Mouse (Mus musculus): ENCODE results near the gene Uggt2.
"Not testable (repeated sequence)": the region's sequence is repeated elsewhere in the genome, so short reads cannot be mapped to it uniquely, and the experiment has no call there.

Uggt2 gene

GRCm38 (mm10) chr14:119037076-119037683 is 62.0 kb downstream of the Uggt2 start:
- DNase-seq (ENCODE audit: low read depth, low spot score), result no peak

GRCm38 (mm10) chr14:119027675-119028253 is 71.5 kb downstream of the Uggt2 start:
- DNase-seq (ENCODE audit: low read depth, low spot score), result no peak

DNA sequence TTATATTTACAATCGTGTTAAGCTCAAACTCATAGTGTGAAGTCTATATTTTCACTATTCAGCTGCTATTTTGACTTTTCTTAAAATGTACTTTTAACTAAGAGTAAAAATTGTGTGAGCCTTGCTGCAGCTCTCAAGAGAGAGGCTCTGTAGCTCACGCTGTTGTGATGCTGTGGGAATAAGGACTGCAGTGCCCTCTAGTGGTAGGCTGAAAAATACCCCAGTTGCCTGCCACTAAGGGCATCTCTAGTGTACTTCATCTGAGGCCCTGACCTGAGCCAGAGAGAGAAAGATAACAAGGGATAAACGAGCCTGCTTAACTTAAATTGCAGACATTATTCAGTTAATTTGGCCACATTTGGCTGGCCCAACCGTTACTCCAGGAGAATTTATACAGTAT is 72.1 kb downstream of the Uggt2 start:
- DNase-seq (ENCODE audit: low read depth, low spot score), result peak; percentile 73

GRCm38 (mm10) chr14:119025889-119026288 is 73.3 kb downstream of the Uggt2 start:
- DNase-seq (ENCODE audit: low read depth, low spot score), result no peak

- no peak for DNase-seq (ENCODE audit: low read depth, low spot score)
Observed at GRCm38 (mm10) chr14:119013549-119013948, 85.7 kb downstream of the Uggt2 start.

DNA sequence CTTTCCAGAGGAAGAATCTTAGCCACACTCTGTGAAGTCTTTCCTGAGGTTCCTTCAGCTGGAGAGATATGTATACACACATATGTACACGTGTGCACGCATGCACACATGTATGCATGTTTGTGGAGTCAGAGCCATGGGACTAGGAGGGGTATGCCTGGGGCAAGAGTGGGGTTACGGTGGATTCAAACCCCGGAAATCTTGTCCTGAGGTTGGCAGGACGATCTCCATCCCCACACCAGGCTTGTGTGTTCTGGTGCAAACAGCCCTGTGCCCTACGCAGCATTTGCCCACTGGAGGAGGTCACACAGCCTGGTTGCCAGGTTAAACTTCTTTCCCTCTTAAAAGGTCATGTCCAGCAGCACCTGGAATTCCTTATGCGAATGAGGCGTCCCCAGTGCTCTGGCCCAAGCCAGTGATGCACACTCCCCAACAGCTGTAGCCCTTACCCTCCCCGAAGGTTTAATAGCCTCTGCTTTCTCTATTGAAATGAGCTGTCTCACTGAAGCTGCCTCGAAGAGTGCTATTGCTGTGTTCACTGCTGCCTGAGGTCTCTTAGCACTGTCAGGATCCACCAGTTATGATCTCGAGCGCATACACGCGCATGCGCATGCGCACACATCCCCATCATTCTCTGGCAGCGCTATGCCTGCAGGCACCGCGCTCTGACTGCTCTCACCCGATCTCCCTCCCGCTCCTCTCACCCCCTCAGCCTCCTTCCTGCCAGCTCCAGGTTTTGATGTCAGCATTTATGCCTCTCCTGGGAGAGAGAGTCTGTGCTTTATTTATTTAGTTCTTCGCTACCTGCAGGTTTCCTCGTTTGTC is 86.4 kb downstream of the Uggt2 start:
- DNase-seq (ENCODE audit: low read depth, low spot score), result peak; percentile 48

GRCm38 (mm10) chr14:119009531-119009930 is 89.7 kb downstream of the Uggt2 start:
- no peak for DNase-seq (ENCODE audit: low read depth, low spot score)

DNA sequence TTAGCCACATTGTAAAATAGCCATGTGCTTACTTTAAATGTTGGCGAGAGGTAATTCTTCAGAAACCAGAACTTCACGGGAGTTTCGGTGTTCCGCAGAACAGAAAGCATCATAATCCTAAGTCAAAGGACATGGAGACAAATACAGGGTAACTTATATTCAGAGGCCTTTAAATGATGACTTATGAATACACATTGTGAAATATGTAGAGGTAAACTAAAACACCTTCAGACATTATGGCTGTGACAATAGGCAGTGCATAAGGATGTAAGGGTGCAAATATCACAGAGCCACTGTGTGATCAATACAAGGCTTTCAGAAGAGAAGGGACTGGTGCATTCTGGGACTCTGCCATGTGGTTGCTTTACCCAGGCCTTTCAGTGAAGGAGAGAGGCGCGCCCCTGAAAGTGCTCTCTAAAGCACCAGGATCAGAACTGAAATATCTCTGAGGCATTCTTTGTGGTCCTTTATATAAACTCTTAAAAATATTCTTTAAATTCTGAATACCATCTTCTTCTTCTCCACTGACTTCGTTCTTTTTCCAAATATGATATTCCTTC is 91.1 kb downstream of the Uggt2 start:
- DNase-seq (ENCODE audit: low read depth, low spot score), result no peak

DNA sequence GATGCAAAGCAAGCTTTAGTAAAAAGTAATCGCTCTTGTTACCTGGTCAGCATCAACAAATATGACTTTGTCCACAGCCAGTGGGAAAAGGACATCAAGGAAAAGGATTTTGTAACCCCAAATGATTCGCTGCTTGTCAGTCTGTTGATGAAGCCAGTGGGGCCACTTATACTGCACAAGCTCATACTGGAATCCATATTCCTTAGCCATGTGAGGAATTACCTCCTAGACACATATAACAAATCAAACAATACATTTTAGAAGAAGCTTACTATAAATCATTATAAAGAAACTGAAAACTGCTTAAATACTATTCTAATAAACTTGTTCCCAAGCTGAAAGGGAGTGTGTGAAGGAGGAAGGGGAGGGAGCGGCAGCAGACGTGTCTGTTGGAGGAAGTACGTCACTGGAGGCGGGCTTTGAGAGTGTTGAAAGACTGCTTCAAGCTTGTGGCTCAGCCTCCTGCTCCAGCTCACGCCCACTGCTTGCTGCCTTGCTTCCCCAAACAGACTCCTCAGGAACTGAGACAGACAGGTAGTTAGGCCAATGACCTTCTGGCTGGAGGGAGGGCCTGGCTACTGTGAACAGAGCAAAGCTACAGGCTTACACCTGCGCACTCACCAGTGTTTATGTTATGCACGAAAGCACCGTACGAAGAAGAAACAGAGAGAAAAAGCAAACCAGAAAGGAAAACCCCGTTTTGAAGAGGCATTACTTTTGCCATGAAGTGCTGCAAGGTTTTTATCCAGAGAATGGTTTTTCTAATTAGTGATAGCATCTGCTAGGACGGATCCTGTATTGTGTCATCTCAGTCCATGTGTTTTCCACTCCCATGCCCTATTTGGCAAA is 91.9 kb downstream of the Uggt2 start:
- peak; percentile 99 for DNase-seq (ENCODE audit: low read depth, low spot score)

DNA sequence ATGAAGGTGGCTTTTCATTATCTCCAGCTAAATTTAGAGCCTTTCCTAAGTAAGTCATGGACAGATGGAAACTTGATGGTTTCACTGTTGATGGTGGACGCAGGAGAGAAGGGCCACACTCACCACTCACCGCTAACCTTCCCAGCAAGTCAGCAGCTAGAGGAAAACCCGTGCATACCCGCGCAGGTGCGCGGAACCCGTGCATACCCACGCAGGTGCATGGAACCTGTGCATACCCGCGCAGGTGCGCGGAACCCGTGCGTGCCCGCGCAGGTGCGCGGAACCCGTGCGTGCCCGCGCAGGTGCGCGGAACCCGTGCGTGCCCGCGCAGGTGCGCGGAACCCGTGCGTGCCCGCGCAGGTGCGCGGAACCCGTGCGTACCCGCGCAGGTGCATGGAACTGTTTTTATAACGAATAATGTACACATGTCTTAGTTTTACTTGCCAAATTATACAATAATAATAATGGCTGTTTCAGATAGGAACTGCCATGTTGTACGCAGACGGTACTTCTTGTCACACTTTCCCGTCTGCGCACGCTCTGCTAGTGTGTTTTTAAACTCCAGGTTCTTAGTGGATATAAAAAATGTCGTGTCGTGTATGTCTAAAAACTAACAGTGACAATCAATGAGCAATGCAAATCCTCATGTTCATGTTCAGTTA is 92.7 kb downstream of the Uggt2 start:
- DNase-seq (ENCODE audit: low read depth, low spot score), result no peak

- DNase-seq (ENCODE audit: low read depth, low spot score), result peak; percentile 57
Observed at GRCm38 (mm10) chr14:119005834-119006233, 93.4 kb downstream of the Uggt2 start.

DNA sequence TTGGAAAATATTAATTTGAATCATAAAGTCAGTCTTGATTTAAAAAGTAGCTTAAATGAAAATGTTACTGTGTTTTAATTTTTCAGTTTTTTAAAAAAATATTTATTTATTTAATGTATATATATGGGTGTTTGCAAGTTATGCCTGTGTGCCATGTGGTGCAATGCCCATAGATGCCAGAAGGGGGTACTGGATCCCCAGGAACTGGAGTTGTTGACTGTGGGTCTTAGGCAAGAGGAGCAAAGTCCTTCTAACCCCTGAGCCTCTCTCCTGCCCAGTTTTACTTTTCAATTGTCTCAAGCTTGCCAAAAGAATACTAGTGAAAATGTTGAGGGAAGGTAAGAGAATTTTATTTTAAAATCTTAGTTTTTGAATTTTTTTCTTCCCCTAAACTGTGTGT is 95.9 kb downstream of the Uggt2 start:
- DNase-seq (ENCODE audit: low read depth, low spot score), result no peak

GRCm38 (mm10) chr14:118995226-118995925 is 103.9 kb downstream of the Uggt2 start:
- DNase-seq (ENCODE audit: low read depth, low spot score), result no peak

DNA sequence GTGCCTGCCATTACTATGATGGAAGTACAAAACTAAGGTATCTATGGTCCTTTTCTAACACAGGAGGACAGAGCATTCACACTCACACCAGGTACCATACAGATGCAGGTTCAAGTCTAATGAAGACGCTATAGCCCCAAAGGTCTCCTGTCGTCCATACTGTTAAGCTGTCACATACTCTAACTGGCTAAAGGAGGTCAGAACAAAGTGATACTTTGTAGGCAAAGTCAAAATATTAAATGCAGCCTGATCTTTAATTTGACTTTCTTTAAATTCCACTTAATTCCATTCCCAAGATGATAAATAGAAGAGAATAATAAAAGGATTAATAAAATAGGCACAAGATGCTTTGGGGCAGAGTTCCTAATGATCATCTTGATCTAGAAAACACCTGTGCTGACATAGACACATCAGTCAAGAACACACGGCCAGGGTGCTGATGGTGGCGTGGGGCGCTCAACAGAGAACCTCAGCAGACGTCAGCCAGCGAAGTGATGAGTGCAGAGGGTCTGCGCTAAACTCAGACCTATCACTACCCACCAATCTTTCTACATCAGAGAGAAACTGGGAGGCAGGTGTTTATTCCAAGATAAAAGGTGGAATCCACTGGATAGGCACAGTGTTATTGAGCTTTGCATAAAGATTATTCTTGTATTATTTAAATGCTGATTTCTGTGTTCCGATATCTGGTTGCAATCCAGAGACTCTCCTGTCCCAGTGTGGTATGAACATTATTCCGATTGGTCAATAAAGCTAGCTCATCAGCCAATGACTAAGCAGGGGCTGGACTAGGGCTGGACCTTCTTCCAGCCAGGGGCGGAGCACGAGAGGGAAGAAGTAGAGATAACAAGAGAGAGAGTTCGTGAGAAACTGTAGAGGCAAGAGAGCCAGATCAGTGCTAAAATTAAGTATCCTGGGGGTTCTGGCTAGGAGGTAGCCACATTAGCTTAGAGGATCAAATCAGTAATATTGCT is 111.4 kb downstream of the Uggt2 start:
- no peak for DNase-seq (ENCODE audit: low read depth, low spot score)

DNA sequence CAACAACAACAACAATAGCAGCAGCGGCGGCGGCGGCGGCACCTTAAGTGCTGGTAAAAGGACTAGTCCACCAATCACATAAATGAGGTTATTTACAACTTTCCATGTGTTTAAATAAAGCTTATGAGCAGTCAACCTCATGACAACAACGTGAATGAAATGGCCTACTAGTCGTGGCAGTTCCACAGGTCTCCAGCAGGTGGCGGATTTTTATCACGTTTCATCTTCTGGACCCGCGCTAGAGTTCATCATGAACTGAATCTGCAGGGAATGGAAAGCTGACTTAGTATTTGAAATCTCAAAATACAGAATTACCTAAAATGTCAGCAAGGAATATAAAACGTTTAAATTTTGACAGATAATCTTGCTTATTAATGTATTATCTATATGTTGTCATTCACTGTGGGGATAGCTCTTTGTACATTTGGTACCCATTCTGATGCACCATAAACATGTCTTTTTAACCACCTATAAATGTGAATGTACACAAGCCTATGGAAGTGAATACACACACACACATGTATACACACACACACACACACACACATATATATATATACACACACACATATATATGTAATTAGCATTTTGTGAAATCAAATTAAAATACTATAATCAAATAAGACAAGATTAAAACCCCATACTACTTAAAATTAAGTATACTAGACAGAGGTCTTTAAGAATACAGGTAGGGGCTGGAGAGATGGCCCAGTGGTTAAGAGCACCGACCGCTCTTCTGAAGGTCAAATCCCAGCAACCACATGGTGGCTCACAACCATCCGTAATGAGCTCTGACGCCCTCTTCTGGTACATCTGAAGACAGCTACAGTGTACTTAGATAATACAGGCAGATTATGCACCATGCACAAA is 112.3 kb downstream of the Uggt2 start:
- DNase-seq (ENCODE audit: low read depth, low spot score), result peak; percentile 50

GRCm38 (mm10) chr14:118984161-118984560 is 115.1 kb downstream of the Uggt2 start:
- no peak for DNase-seq (ENCODE audit: low read depth, low spot score)

- no peak for DNase-seq (ENCODE audit: low read depth, low spot score)
Observed at GRCm38 (mm10) chr14:118983396-118983795, 115.8 kb downstream of the Uggt2 start.

GRCm38 (mm10) chr14:118982429-118983045 is 116.7 kb downstream of the Uggt2 start:
- DNase-seq (ENCODE audit: low read depth, low spot score), result not testable (repeated sequence)

Measured in forelimb bud, embryonic 11.5 days (tissue).